Mouse (Mus musculus) ovary, postnatal 10 days (tissue): ENCODE results near the gene Wipi1.

ENCODE experiments used
- DNase-seq: peaks from one replicate; pipeline ENCODE4 v3.0.0; 2022; ENCODE audit warnings: low spot score

The Wipi1 gene

GRCm38 (mm10) chr11:109578536-109578935 is 33.2 kb downstream of the Wipi1 start:
- DNase-seq = no peak

GRCm38 (mm10) chr11:109575832-109576231 is 35.9 kb downstream of the Wipi1 start:
- DNase-seq = no peak

GRCm38 (mm10) chr11:109574604-109575003 is 37.2 kb downstream of the Wipi1 start:
- no peak for DNase-seq

- DNase-seq = no peak
Measured at GRCm38 (mm10) chr11:109572051-109572450, 39.7 kb downstream of the Wipi1 start.

- no peak for DNase-seq
Measured at GRCm38 (mm10) chr11:109569809-109570208, 42.0 kb downstream of the Wipi1 start.

- no peak for DNase-seq
Measured at GRCm38 (mm10) chr11:109569007-109569618, 42.7 kb downstream of the Wipi1 start.

- no peak for DNase-seq
Measured at GRCm38 (mm10) chr11:109564466-109565214, 47.1 kb downstream of the Wipi1 start.

- DNase-seq = no peak
Measured at GRCm38 (mm10) chr11:109563708-109564107, 48.1 kb downstream of the Wipi1 start.

GRCm38 (mm10) chr11:109561445-109561844 is 50.3 kb downstream of the Wipi1 start:
- no peak for DNase-seq

- no peak for DNase-seq
Measured at GRCm38 (mm10) chr11:109560793-109561257, 50.9 kb downstream of the Wipi1 start.

GRCm38 (mm10) chr11:109559241-109559640 is 52.5 kb downstream of the Wipi1 start:
- DNase-seq = no peak

- no peak for DNase-seq
Measured at GRCm38 (mm10) chr11:109557419-109557818, 54.3 kb downstream of the Wipi1 start.

GRCm38 (mm10) chr11:109556130-109556529 is 55.6 kb downstream of the Wipi1 start:
- no peak for DNase-seq

GRCm38 (mm10) chr11:109554443-109554842 is 57.3 kb downstream of the Wipi1 start:
- no peak for DNase-seq

GRCm38 (mm10) chr11:109553921-109554320 is 57.8 kb downstream of the Wipi1 start:
- no peak for DNase-seq

GRCm38 (mm10) chr11:109549599-109550290 is 62.0 kb downstream of the Wipi1 start:
- DNase-seq = no peak

- DNase-seq = no peak
Measured at GRCm38 (mm10) chr11:109547652-109548051, 64.1 kb downstream of the Wipi1 start.

- no peak for DNase-seq
Measured at GRCm38 (mm10) chr11:109546305-109547001, 65.3 kb downstream of the Wipi1 start.

- no peak for DNase-seq
Measured at GRCm38 (mm10) chr11:109545700-109546143, 66.0 kb downstream of the Wipi1 start.

GRCm38 (mm10) chr11:109545265-109545664 is 66.5 kb downstream of the Wipi1 start:
- no peak for DNase-seq

- DNase-seq = no peak
Measured at GRCm38 (mm10) chr11:109544432-109544831, 67.3 kb downstream of the Wipi1 start.

- no peak for DNase-seq
Measured at GRCm38 (mm10) chr11:109543466-109543865, 68.3 kb downstream of the Wipi1 start.
